Mouse (Mus musculus) liver, embryonic 14.5 days (tissue): ENCODE data around the gene Arfgef2.

Experiments
- CTCF ChIP-seq: IDR thresholded peaks from 2 replicates; pipeline ENCODE4 v1.5.1; 2016; ENCODE audit warnings: antibody characterized with exemption, low read depth, control low read depth
- EP300 ChIP-seq: IDR thresholded peaks from 2 replicates; pipeline ENCODE4 v1.6.1; 2016; ENCODE audit warnings: antibody characterized with exemption, low read depth

DNA sequence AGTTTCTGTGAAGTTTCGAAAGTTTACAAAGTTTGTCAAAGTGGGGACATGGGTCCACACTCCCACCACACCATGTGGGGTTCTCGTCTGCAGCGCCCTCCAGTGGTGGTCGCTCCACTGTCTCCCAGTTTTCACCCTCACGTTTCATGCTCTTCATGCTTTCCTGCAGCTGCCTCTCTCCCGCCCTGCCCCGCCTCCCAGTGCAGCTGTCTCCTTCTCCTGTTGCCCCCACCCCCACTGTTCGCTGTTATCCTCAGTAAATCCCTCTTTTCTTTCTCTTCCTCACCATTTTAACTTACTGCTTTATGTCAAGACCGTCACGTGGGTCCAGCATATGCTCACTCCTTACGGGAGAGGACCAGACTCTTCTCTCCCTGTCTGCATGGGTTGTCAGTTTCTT is 82.4 kb downstream of the Arfgef2 start:
- TF ChIP-seq CTCF = peak; percentile 64
- TF ChIP-seq EP300 = no peak
